Mouse (Mus musculus) megakaryocyte, embryonic 14.5 days (primary cell): ENCODE measurements around the gene Tmc5.

Experiments used
- FLI1 ChIP-seq: IDR thresholded peaks from 2 replicates; pipeline ENCODE4 v1.6.1; 2012; ENCODE audit warnings: low read length, inconsistent platforms, mixed read lengths
- GATA1 ChIP-seq: IDR thresholded peaks from 3 replicates; pipeline ENCODE4 v1.6.1; 2012; ENCODE audit warnings: mixed read lengths, low read length, inconsistent platforms, borderline replicate concordance

DNA sequence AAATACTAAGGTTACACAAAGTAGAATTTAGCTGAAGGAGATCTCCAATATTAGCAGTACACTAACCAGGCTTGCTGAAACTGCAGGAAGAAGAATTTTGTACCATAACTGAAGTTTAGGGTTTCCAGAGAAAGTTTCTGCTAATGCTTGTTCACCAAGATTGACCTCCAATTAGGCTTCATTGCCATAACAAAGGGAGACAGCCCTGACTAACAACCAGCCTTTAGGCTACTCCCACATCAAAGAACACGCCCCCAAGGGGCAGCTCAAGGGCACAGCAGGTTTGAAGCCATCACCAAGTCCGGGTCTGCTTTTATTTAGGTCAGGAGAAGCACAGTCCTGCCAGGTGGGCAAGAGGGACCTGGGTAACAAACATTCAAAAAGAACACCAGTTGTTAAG lies 17.2 kb upstream of the Tmc5 start:
- TF ChIP-seq GATA1 = no peak
- TF ChIP-seq FLI1 = no peak
